Comparison of ENCODE assay signal across 9 mouse cellular contexts in the genomic region with DNA sequence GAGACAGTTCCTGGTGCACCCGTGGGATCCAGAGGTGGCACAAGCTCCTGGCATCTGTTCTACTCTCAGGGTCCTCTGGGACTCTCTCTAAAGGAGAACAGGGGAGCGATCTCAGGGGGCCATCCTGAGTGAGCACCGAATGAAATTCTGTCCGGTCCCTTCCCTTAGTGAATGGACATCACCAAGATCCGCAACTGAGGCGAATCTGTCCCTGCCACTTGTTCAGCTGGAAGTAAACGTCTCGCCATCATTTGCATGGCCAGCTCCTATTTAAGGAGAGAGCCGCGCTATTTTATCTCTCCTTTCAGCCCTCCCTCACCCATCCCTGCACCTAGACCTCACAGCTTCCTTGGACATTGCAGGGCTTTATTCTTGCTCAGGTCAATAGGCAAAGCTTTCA. TPM values are rescaled to one million over a fixed set of nuclear protein-coding genes. Genes with fewer than 3 reads are reported as not detected.
DNase-seq lines count a peak whose midpoint lies in the region; ATAC-seq lines count a peak whose summit lies in the region.
"Had no signal": no experiment of that assay in that cellular context is flagged by ENCODE, and none has a peak within 500 bp of the region (broad histone marks: within the 10 kb centered on the region; RNA-seq: fewer than 3 reads in every experiment).

No protein-coding gene starts in this region.

- 6% methylated on average over 10 of the region's 10 CpGs for WGBS in lung, embryonic 15.5 days
- 13% methylated on average over 10 of the region's 10 CpGs for WGBS in intestine, embryonic 15.5 days
- 14% methylated on average over 10 of the region's 10 CpGs for WGBS in stomach, embryonic 14.5 days

- peaks cover 89% of the 10 kb centered on the region for H3K27me3 ChIP-seq in lung, embryonic 15.5 days
- H3K27me3 ChIP-seq in intestine, embryonic 15.5 days (replicated peaks): peaks cover 55% of the 10 kb centered on the region
- H3K27me3 ChIP-seq in stomach, embryonic 14.5 days (ENCODE audit: control insufficient read depth, insufficient read depth, low read length): peaks cover 21% of the 10 kb centered on the region

- no peak for ATAC-seq in lung, embryonic 15.5 days (ENCODE audit: borderline replicate concordance, extremely low read depth, low FRiP score, low TSS enrichment)
- no peak for ATAC-seq in intestine, embryonic 15.5 days
- no peak for ATAC-seq in stomach, embryonic 14.5 days (ENCODE audit: insufficient number of reproducible peaks, insufficient read depth, low FRiP score, low read depth)

- H3K9me3 ChIP-seq in lung, embryonic 15.5 days: no peaks in the 10 kb centered on the region
- no peaks in the 10 kb centered on the region for H3K9me3 ChIP-seq in intestine, embryonic 15.5 days
- no peaks in the 10 kb centered on the region for H3K9me3 ChIP-seq in stomach, embryonic 14.5 days (ENCODE audit: control insufficient read depth, low read depth, low read length)

- H3K4me2 ChIP-seq in lung, embryonic 15.5 days: peak overlapping the region; percentile 95
- peak overlapping the region; percentile 96 for H3K4me2 ChIP-seq in intestine, embryonic 15.5 days (replicated peaks)
- peak overlapping the region; percentile 93 for H3K4me2 ChIP-seq in stomach, embryonic 14.5 days (replicated peaks; ENCODE audit: low read depth, low read length)

- intact Hi-C loops in left cerebral cortex, postnatal 4 days (cut with DNase I): loop anchor here (10.0 kb wide), 1 partner anchor 178 kb away; no protein-coding TSS in a partner anchor

- no peak overlapping the region for H3K9ac ChIP-seq in lung, embryonic 15.5 days
- no peak overlapping the region for H3K9ac ChIP-seq in intestine, embryonic 15.5 days
- H3K9ac ChIP-seq in stomach, embryonic 14.5 days (replicated peaks; ENCODE audit: low read depth, low read length): no peak overlapping the region

- peak overlapping the region; percentile 52 for H3K4me3 ChIP-seq in lung, embryonic 15.5 days
- peak overlapping the region; percentile 50 for H3K4me3 ChIP-seq in intestine, embryonic 15.5 days (replicated peaks)
- H3K4me3 ChIP-seq in stomach, embryonic 14.5 days (ENCODE audit: low read depth, low read length): peak overlapping the region; percentile 41

- H3K27ac ChIP-seq in lung, embryonic 15.5 days: no peak overlapping the region
- no peak overlapping the region for H3K27ac ChIP-seq in intestine, embryonic 15.5 days
- H3K27ac ChIP-seq in stomach, embryonic 14.5 days (ENCODE audit: low read length): no peak overlapping the region

- peaks cover 14% of the 10 kb centered on the region for H3K4me1 ChIP-seq in lung, embryonic 15.5 days
- H3K4me1 ChIP-seq in intestine, embryonic 15.5 days (replicated peaks): peaks cover 17% of the 10 kb centered on the region
- H3K4me1 ChIP-seq in stomach, embryonic 14.5 days (ENCODE audit: control insufficient read depth, insufficient read depth, low read length): peaks cover 11% of the 10 kb centered on the region; the same call in 1 of the 2 replicates

- no peaks in the 10 kb centered on the region for H3K36me3 ChIP-seq in lung, embryonic 15.5 days
- no peaks in the 10 kb centered on the region for H3K36me3 ChIP-seq in intestine, embryonic 15.5 days
- H3K36me3 ChIP-seq in stomach, embryonic 14.5 days (ENCODE audit: control insufficient read depth, insufficient read depth, low read length): no peaks in the 10 kb centered on the region

- peak; percentile 47 to 60 for DNase-seq in cerebellum, postnatal 10 days
- no peak for DNase-seq in cerebellum, adult 9-10 months
- no peak for DNase-seq in lung, postnatal 10 days
- no peak for DNase-seq in urinary bladder, adult 18-20 months (ENCODE audit: low spot score in 2 of 2)
- DNase-seq in left cerebral cortex, postnatal 4 days: no peak

RNA-seq across cellular contexts. Expression of gene Adcy1, which starts 0.7 kb away (rescaled TPM):
- polyA plus RNA-seq in lung, embryonic 15.5 days (2015; fragmentation: Nextera tagmentation; extraction: Ambion mirVana): 0.60 and 0.79 TPM in 2 replicates
- 0.96 and 1.1 TPM in 2 replicates for polyA plus RNA-seq in intestine, embryonic 15.5 days (2015; fragmentation: Nextera tagmentation; extraction: Ambion mirVana)
- 3.6 and 4.4 TPM in 2 replicates for polyA plus RNA-seq in stomach, embryonic 14.5 days (2014; fragmentation: Nextera tagmentation; extraction: Ambion mirVana)
- 100 to 1,000 TPM; 328 to 375 TPM for total RNA-seq in left cerebral cortex, postnatal 4 days (2021)
- total RNA-seq: neutrophil, adult 5-6 weeks had no signal

Comparison
In these comparisons a context has a peak if more than half of its experiments do, and no peak if none do; other contexts are left out.
1. DNase-seq: peak in cerebellum, postnatal 10 days (2 of 2); none in cerebellum, adult 9-10 months (single experiment), lung, postnatal 10 days (single experiment), urinary bladder, adult 18-20 months (0 of 2) and left cerebral cortex, postnatal 4 days (single experiment).
2. Peak in every context shown above with its lines, with median percentiles within 50 percentile points of each other: H3K4me2 ChIP-seq and H3K4me3 ChIP-seq.